Mouse (Mus musculus): Measurements from ENCODE around the gene Gm44579. TPM values are rescaled to one million over a fixed set of nuclear protein-coding genes. Genes with fewer than 3 reads are reported as not detected.
A peak's percentile ranks its signal among the peaks of the same experiment; 100 is the strongest.

Gm44579 gene
- polyA plus RNA-seq, 3 experiments from 2014 or later = not detected

GRCm38 (mm10) chr15:98167645-98168621, 52.8 kb downstream of the Gm44579 start:
- peak; percentile 99 for ATAC-seq

GRCm38 (mm10) chr15:98166963-98167644, 53.7 kb downstream of the Gm44579 start, which contains the start of gene Ccdc184:
Gene Ccdc184 (plus strand): TSS chr15:98167158.
- ATAC-seq = no peak

GRCm38 (mm10) chr15:98165525-98165924, 55.3 kb downstream of the Gm44579 start, which contains the start of gene Asb8:
Gene Asb8 (minus strand): TSS chr15:98165625.
- ATAC-seq = no peak

DNA sequence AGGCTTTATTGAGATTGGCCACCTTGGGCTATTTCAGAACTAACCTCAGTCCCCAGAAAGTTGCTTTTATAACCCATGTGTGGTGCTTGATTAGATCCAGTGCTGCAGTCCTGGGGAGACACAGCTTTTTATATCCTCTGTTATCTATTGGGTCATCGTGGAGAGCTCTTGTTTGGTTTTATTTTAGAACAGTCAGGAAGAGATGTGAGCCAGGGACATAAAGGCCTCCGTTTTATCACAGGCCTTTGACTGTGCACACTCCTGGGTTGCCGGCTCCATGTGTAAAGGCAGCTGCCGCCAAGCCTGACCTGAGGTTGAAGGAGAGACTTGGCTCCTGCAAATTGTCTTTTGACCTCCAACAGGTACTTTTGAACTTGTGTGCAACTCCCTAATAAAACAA, 58.2 kb downstream of the Gm44579 start:
- no peak for ATAC-seq

- no peak for ATAC-seq
These were observed 59.6 kb downstream of the Gm44579 start for GRCm38 (mm10) chr15:98161026-98161805.

- no peak for ATAC-seq
These were observed 63.5 kb downstream of the Gm44579 start for GRCm38 (mm10) chr15:98157253-98157652.

- ATAC-seq = no peak
These were observed 64.8 kb downstream of the Gm44579 start for GRCm38 (mm10) chr15:98155944-98156343.

GRCm38 (mm10) chr15:98155272-98155671, 65.5 kb downstream of the Gm44579 start:
- ATAC-seq = no peak

GRCm38 (mm10) chr15:98154631-98155030, 66.1 kb downstream of the Gm44579 start:
- ATAC-seq = no peak

- no peak for ATAC-seq
These were observed 66.6 kb downstream of the Gm44579 start for GRCm38 (mm10) chr15:98154146-98154545.

- peak; percentile 78 for ATAC-seq
These were observed 67.2 kb downstream of the Gm44579 start for GRCm38 (mm10) chr15:98153625-98154024.

DNA sequence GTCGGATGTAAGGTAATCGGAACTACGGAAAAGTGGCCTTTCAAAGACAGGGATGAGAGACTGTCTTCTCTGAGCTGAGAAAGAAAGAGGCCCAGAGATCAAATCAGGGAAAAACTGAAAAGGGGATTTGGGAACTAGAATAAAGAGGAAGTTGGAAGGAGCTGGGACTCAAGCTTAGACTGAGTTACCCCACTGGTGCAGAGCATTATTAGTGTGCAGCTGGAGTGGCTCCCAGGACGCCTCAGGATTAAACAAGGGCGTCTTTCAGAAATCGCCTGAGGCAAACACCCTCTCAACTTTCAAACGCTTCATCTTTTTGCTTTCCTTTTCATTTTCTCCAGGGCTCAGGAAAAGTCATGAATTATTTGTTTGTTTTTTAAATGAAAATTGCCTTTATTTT, 67.9 kb downstream of the Gm44579 start:
- no peak for ATAC-seq

DNA sequence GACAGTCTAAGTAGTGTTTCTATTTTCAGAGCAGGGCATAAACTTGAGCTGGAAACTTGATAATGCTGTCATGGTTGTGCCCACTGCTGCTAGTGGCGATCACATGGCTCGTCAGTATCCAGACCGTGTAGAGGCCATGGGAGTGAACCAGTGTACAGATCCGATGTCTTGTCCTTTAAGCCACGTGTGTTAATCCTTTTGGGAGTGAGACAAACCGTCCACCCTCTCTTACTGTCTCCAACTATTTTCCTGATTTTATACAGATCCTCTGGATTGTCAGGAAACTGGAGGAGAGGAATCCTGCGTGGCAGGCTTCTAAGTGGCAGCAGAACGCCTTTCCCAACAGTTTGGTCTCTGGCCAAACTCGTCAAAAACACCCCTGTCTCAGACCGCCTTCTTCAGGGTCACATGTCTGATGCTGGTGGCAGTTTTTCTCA, 71.6 kb downstream of the Gm44579 start:
- ATAC-seq = no peak

DNA sequence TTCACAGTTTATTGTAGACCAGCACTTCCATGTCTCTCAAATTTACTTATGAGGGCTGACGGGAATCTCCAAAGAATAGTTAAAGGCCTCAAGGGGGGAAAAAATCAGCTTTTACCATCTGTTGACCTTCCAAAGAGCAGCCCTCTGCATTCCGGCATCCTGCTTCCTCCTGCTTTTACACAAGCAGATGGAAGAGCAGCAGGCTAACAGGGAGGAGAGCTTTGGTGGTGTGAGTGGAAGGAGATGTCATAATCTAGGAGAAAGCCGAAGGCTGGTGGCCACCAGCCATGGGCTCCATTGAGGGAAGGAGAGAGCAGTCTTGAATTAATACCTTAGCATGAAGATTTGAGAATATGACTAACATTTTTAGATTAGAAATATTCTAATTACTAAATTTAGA, 72.4 kb downstream of the Gm44579 start:
- ATAC-seq = no peak

GRCm38 (mm10) chr15:98145559-98146181, 75.1 kb downstream of the Gm44579 start:
- peak; percentile 95 for ATAC-seq

DNA sequence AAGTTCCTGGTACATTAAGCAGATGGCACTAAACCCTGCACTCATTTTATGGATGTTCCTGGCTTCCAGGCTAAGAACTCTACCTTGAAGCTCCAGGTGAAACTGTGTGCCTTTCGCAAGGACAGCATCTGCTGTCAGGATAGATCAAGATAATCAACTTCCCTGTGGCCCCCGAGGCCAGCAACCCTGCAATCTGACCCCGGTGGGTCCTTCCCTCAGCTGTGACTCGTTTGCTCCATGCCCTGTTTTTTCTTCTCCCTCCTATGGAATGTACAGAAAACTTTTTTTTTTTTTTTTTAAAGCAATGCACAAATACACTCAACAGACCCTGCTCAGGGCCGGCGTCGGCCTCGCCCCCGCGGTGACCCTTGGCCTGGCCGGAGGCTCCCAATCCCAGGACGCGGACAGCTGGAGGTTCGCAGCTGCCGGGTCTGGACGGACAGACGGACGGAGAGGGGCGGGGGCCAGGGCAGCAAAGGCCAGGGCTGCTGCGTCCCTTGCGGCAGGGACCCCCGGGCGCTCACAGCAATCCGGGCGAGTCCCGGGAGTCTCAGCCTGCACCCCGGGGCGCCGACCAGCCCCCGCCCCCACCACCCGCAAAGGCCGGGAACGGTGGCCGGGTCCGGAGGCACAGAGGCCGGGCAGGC, 75.8 kb downstream of the Gm44579 start:
- ATAC-seq = no peak

DNA sequence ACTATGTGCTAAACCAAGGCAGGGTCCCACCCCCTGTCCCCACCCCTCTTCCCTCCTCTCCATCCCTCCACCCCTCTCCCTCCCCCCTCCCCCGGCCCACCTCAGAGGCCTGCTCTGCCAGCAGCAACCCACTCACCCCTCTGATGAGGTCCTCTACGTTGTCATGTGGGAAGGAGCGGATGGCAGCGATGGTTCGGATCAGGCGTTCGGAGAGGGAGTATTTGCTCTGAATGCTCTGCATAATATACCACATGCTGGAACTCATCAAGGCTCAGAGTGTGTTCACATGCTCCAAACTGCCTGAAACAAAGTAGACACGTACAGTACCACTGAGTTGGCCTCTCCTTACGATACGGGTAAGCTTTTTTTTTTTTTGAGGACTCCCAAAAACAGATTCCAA, 78.3 kb downstream of the Gm44579 start:
- no peak for ATAC-seq

- ATAC-seq = no peak
These were observed 80.0 kb downstream of the Gm44579 start for GRCm38 (mm10) chr15:98140809-98141208.

- ATAC-seq = no peak
These were observed 81.0 kb downstream of the Gm44579 start for GRCm38 (mm10) chr15:98139763-98140162.

DNA sequence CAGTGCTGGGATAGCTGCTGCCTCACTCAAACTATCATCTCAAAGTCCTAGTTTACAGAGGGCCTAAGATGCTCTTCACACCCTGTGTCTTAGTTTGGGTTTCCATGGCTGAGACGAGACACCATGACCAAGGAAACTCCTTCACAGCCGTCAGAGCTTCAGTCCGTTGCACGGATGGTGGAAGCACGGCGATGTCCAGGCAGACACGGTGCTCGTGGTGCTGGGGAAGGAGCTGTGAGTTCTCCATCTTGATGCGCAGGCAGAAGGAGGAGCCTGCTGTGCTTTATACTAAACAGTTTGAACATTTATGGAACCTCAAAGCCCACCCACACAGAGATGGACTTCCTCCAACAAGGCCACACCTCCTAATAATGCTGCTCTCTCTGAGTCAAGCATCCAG, 83.9 kb downstream of the Gm44579 start:
- no peak for ATAC-seq

All from inflammation-experienced regulatory T-cells, adult 6 months (primary cell).